Mouse (Mus musculus): ENCODE measurements around the gene P2ry14.

DNA sequence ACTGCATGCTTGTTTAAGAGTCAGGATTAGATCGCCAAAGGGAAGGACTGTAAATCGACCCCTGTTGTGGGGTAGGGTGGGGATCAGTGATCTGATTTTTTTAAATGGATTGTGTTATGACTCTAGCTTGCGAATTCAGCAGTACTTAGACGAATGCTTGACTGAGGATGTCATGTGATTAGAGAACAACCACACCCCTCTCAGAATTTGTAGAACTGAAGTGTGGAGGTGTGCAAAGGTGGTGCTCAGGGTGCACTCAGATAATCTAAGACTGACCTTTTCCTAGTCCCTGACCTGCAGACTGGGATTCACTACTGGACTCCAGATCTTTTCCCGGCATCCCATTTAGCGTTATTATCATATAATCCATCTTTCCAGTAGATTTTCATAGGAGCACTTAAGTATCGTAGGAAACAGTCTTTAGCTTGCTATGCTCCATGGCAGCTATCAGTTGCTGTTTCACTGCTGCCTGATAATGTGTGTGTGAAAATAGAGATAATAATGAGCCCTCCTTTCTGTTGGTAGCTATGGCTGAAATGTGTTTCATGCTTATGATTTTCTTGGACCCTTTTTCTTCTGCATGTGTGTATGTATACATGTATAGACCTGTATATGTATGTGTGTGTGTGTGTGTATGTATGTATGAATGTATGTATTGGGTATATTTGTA is 31.5 kb downstream of the P2ry14 start:
- TF ChIP-seq CTCF (IDR thresholded peaks at IDR 0.05; ENCODE audit: low read depth) (no peak), EP300 (IDR thresholded peaks at IDR 0.05; ENCODE audit: low read depth) (no peak; the same call in 1 of the 2 replicates)

All from liver, embryonic 14.5 days (tissue).